Mouse (Mus musculus) brain, embryonic 14.5 days (tissue): ENCODE measurements around the gene Crat.

ENCODE experiments used
- CTCF ChIP-seq: fragments of 200-500 bp; IDR thresholded peaks from 2 replicates; pipeline ENCODE4 v1.5.1; 2012; ENCODE audit warnings: inconsistent platforms, mild to moderate bottlenecking, moderate library complexity, borderline replicate concordance; ENCODE audit not compliant: insufficient read depth, insufficient read length; ENCODE audit errors: extremely low read depth
- POLR2A ChIP-seq: fragments of 200-500 bp; IDR thresholded peaks from 2 replicates; pipeline ENCODE4 v1.6.1; 2012; ENCODE audit warnings: mild to moderate bottlenecking, inconsistent platforms, borderline replicate concordance; ENCODE audit not compliant: poor library complexity, insufficient read depth, insufficient read length, severe bottlenecking; ENCODE audit errors: extremely low read depth

- TF ChIP-seq CTCF (no peak), POLR2A (no peak)
Observed at GRCm38 (mm10) chr2:30463341-30463761, 47.7 kb upstream of the Crat start.
